Mouse (Mus musculus) stomach, postnatal 0 days (tissue): ENCODE measurements at regions not wholly inside any gene's neighbourhood (a gene's known extent, or its start where the extent isn't known, plus 50 kb on each side); places are given as distances from the start of the nearest gene placed in this dataset.

Experiments used
- ATAC-seq: fragments of 200-750 bp; cut with Nextera tagmentation; 2 replicates; pipeline ENCODE4 v1.8.0; 2017; ENCODE audit not compliant: low FRiP score, low TSS enrichment
- DNase-seq: peaks from one replicate; pipeline ENCODE4 v3.0.0-alpha.2; 2016; ENCODE audit warnings: low spot score
- H3K27ac ChIP-seq: fragments of 300-500 bp; sonication (generic); replicated peaks from 2 replicates; pipeline ENCODE4 v1.5.1; 2014; ENCODE audit warnings: mild to moderate bottlenecking, control low read depth
- H3K27me3 ChIP-seq: fragments of 300-500 bp; sonication (generic); 2 replicates; pipeline ENCODE4 v1.6.1; 2014; ENCODE audit warnings: low read length; ENCODE audit not compliant: control insufficient read depth, insufficient read depth
- H3K36me3 ChIP-seq: fragments of 300-500 bp; sonication (generic); 2 replicates; pipeline ENCODE4 v1.6.1; 2014; ENCODE audit warnings: low read length, mixed read lengths; ENCODE audit not compliant: control insufficient read depth, insufficient read depth
- H3K4me1 ChIP-seq: fragments of 300-500 bp; sonication (generic); replicated peaks from 2 replicates; pipeline ENCODE4 v1.6.1; 2014; ENCODE audit warnings: antibody characterized with exemption; ENCODE audit not compliant: control insufficient read depth, insufficient read depth
- H3K4me2 ChIP-seq: fragments of 300-500 bp; sonication (generic); replicated peaks from 2 replicates; pipeline ENCODE4 v1.6.1; 2014; ENCODE audit warnings: low read depth, mild to moderate bottlenecking, control low read depth, moderate library complexity
- H3K4me3 ChIP-seq: fragments of 300-500 bp; sonication (generic); 2 replicates; pipeline ENCODE4 v1.5.1; 2014; ENCODE audit warnings: low read depth, low read length, control low read depth
- H3K9ac ChIP-seq: fragments of 300-500 bp; sonication (generic); 2 replicates; pipeline ENCODE4 v1.6.1; 2014; ENCODE audit warnings: mild to moderate bottlenecking, low read length, control low read depth, mixed read lengths
- H3K9me3 ChIP-seq: fragments of 300-500 bp; sonication (generic); 2 replicates; pipeline ENCODE4 v1.6.1; 2016; ENCODE audit warnings: low read length; ENCODE audit not compliant: control insufficient read depth
- CTCF ChIP-seq: IDR thresholded peaks from 2 replicates; pipeline ENCODE4 v1.5.1; 2016; ENCODE audit warnings: antibody characterized with exemption, low read depth, mild to moderate bottlenecking, moderate library complexity
- EP300 ChIP-seq: optimal IDR thresholded peaks from 2 replicates; pipeline ENCODE3; 2016; ENCODE audit warnings: antibody characterized with exemption
- WGBS: fragments of 180-500 bp; shearing (Covaris S2); extraction: QIAGEN DNeasy Blood & Tissue Kit; methylation state at CpG from one replicate; pipeline ENCODE4 v1.1.7; 2014; 5-methylcytosine and 5-hydroxymethylcytosine counted together

GRCm38 (mm10) chr12:104557307-104557706 is 84.2 kb upstream of the Gsc start:
- no peaks in the 10 kb centered on the region for H3K9me3 ChIP-seq
- no peak overlapping the region for H3K4me3 ChIP-seq
- no peak for TF ChIP-seq EP300
- TF ChIP-seq CTCF = no peak
- ATAC-seq (no peak), DNase-seq (no peak)
- no peak overlapping the region for H3K9ac ChIP-seq
- no peak overlapping the region for H3K4me2 ChIP-seq
- H3K36me3 ChIP-seq = no peaks in the 10 kb centered on the region
- 44% methylated on average over 10 of the region's 10 CpGs for WGBS
- peaks cover 2% of the 10 kb centered on the region; the same call in 1 of the 2 replicates for H3K4me1 ChIP-seq
- no peak overlapping the region for H3K27ac ChIP-seq
- no peaks in the 10 kb centered on the region for H3K27me3 ChIP-seq

- Histone ChIP-seq H3K4me3 (no peak overlapping the region), H3K4me1 (no peaks in the 10 kb centered on the region), H3K36me3 (no peaks in the 10 kb centered on the region), H3K27ac (no peak overlapping the region), H3K27me3 (no peaks in the 10 kb centered on the region), H3K9ac (no peak overlapping the region), H3K9me3 (no peaks in the 10 kb centered on the region), H3K4me2 (no peak overlapping the region)
- no peak for TF ChIP-seq CTCF
- no peak for TF ChIP-seq EP300
- ATAC-seq = no peak
- no peak for DNase-seq
- 74% methylated on average over 2 of the region's 2 CpGs for WGBS
Observed at GRCm38 (mm10) chr12:104548586-104548985, 75.5 kb upstream of the Gsc start.

GRCm38 (mm10) chr12:104547561-104547960 is 74.4 kb upstream of the Gsc start:
- H3K4me2 ChIP-seq = no peak overlapping the region

GRCm38 (mm10) chr12:104545993-104546769 is 73.1 kb upstream of the Gsc start:
- Histone ChIP-seq H3K36me3 (no peaks in the 10 kb centered on the region), H3K4me2 (no peak overlapping the region), H3K4me3 (no peak overlapping the region), H3K9me3 (no peaks in the 10 kb centered on the region), H3K4me1 (no peaks in the 10 kb centered on the region), H3K27me3 (no peaks in the 10 kb centered on the region), H3K27ac (no peak overlapping the region), H3K9ac (no peak overlapping the region)
- WGBS = 86% methylated on average over 20 of the region's 20 CpGs
- TF ChIP-seq EP300 (no peak), CTCF (peak; percentile 38)
- no peak for ATAC-seq
- no peak for DNase-seq

More at GRCm38 (mm10) chr12:104547561-104547960, 74.4 kb upstream of the Gsc start:
- WGBS = 68% methylated on average over 3 of the region's 3 CpGs
- Histone ChIP-seq H3K4me3 (no peak overlapping the region), H3K27ac (no peak overlapping the region), H3K9me3 (no peaks in the 10 kb centered on the region), H3K9ac (no peak overlapping the region), H3K27me3 (no peaks in the 10 kb centered on the region), H3K36me3 (no peaks in the 10 kb centered on the region), H3K4me1 (no peaks in the 10 kb centered on the region)
- TF ChIP-seq CTCF (peak; percentile 24), EP300 (no peak)
- DNase-seq (no peak), ATAC-seq (peak; percentile 39; the same call in 1 of the 2 replicates)

- no peaks in the 10 kb centered on the region for H3K27me3 ChIP-seq
- no peak for TF ChIP-seq EP300
- no peak for TF ChIP-seq CTCF
- no peak overlapping the region for H3K9ac ChIP-seq
- 90% methylated on average over 7 of the region's 7 CpGs for WGBS
- H3K36me3 ChIP-seq = no peaks in the 10 kb centered on the region
- no peaks in the 10 kb centered on the region for H3K9me3 ChIP-seq
- DNase-seq (no peak), ATAC-seq (no peak)
- H3K4me1 ChIP-seq = no peaks in the 10 kb centered on the region
- no peak overlapping the region for H3K27ac ChIP-seq
- H3K4me2 ChIP-seq = no peak overlapping the region
- no peak overlapping the region for H3K4me3 ChIP-seq
Observed at GRCm38 (mm10) chr12:104539911-104540310, 66.8 kb upstream of the Gsc start.

- WGBS = 93% methylated on average over 2 of the region's 2 CpGs
Observed at GRCm38 (mm10) chr12:104538436-104538835, 65.3 kb upstream of the Gsc start.

More at GRCm38 (mm10) chr12:104538436-104538835, 65.3 kb upstream of the Gsc start:
- no peaks in the 10 kb centered on the region for H3K9me3 ChIP-seq
- no peak for DNase-seq
- ATAC-seq = no peak
- no peaks in the 10 kb centered on the region for H3K36me3 ChIP-seq
- no peaks in the 10 kb centered on the region for H3K4me1 ChIP-seq
- TF ChIP-seq CTCF = no peak
- TF ChIP-seq EP300 = no peak
- no peak overlapping the region for H3K4me3 ChIP-seq
- H3K27me3 ChIP-seq = no peaks in the 10 kb centered on the region
- H3K4me2 ChIP-seq = no peak overlapping the region
- H3K9ac ChIP-seq = no peak overlapping the region
- no peak overlapping the region for H3K27ac ChIP-seq
